Mouse (Mus musculus): ENCODE measurements around the gene Ano6.

DNA sequence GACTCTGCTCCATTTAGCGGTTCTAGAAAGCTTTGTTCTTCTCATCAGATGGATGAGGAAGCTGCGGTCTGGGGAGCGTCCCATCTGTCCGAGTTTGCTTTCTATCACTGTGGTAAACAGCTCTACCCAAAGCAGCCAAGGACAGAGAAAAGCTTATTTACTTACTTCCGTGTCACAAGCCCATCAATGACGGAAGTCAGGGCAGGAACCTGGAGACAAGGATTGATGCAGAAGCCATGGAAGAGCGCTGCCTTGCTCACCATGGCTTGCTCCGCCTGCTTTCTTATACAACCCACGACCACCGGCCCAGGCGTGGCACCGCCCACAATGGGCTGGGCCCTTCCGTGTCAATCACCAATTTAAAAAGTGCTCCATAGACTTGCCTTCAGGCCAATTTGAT lies 18.3 kb upstream of the Ano6 start:
- TF ChIP-seq CTCF (IDR thresholded peaks at IDR 0.05; ENCODE audit: control insufficient read depth, insufficient read depth, low read length) (no peak), POLR2A (IDR thresholded peaks at IDR 0.05; ENCODE audit: borderline replicate concordance, control insufficient read depth, low read depth, low read length) (no peak)

Data from bone marrow, adult 2 months (tissue).